Mouse (Mus musculus): Measurements from ENCODE around the gene Ndufb11. TPM values are rescaled to one million over a fixed set of nuclear protein-coding genes. Genes with fewer than 3 reads are reported as not detected.
A peak's percentile ranks its signal among the peaks of the same experiment; 100 is the strongest.

The Ndufb11 gene
- polyA plus RNA-seq, 1 experiment, result 64.1 TPM

DNA sequence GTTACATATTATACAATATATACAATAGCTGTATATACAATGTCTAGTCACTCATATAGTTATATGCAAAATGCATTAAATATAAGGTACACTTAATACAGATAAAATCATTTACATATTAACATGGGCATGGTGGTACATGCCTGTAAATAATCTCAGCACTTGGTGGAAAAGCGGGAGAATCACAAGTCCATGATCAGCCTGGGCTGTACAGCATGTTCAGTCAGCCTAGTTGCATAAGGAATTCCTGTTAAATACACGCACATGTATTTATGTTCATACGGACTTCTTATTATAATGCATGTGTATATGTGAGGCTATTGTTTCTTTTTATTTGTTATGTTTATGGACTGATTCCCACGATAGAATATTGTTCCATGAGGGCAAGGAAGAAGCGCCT lies 40.2 kb upstream of the Ndufb11 start:
- WGBS, result 23% methylated on average over 5 of the region's 5 CpGs
- TF ChIP-seq POLR2A (IDR thresholded peaks at IDR 0.05; ENCODE audit: low read depth, low read length) (no peak), CTCF (IDR thresholded peaks at IDR 0.05; ENCODE audit: extremely low read depth, insufficient read depth, insufficient read length, insufficient replicate concordance) (no peak)
- no peak overlapping the region for H3K4me3 ChIP-seq (ENCODE audit: extremely low read depth, insufficient read depth, insufficient read length)

DNA sequence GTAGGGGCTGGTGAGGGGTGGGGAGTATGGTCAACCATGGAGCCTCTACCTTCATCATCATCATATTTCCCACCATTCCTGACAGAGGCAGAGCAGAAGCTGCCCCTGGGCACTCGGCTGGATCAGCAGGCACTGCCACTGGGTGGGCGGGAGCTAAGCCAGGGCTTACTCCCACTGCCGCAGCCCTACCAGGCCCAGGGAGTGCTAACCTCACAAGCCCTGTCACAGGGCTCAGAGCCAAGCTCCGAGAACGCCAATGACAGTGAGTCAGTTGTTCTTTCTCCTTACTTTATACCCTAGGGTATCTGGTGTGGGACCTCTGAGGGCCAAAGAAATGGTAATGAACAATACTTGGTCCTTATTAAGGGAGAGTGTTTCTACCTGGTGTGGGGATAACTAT lies 27.4 kb upstream of the Ndufb11 start:
- no peak for DNase-seq (ENCODE audit: low read depth in 1 of 2, low spot score in 2 of 2)
- TF ChIP-seq POLR2A (IDR thresholded peaks at IDR 0.05; ENCODE audit: low read depth, low read length), result no peak
- no peak for TF ChIP-seq CTCF (IDR thresholded peaks at IDR 0.05; ENCODE audit: extremely low read depth, insufficient read depth, insufficient read length, insufficient replicate concordance)
- Histone ChIP-seq H3K36me3 (ENCODE audit: control insufficient read depth, insufficient read depth, low read length) (peaks cover 24% of the 10 kb centered on the region; the same call in 1 of the 2 replicates), H3K27ac (ENCODE audit: insufficient read depth, low read length) (no peak overlapping the region), H3K4me1 (ENCODE audit: control insufficient read depth, insufficient read depth, insufficient read length) (no peaks in the 10 kb centered on the region), H3K27me3 (ENCODE audit: control insufficient read depth, insufficient read depth, low read length) (no peaks in the 10 kb centered on the region), H3K4me3 (ENCODE audit: extremely low read depth, insufficient read depth, insufficient read length) (no peak overlapping the region)
- 86% methylated on average over 5 of the region's 5 CpGs for WGBS

More for the DNA sequence above, 40.2 kb upstream of the Ndufb11 start:
- Histone ChIP-seq H3K36me3 (ENCODE audit: control insufficient read depth, insufficient read depth, low read length) (no peaks in the 10 kb centered on the region), H3K4me1 (ENCODE audit: control insufficient read depth, insufficient read depth, insufficient read length) (no peaks in the 10 kb centered on the region), H3K27me3 (ENCODE audit: control insufficient read depth, insufficient read depth, low read length) (no peaks in the 10 kb centered on the region), H3K27ac (ENCODE audit: insufficient read depth, low read length) (no peak overlapping the region)
- no peak for DNase-seq (ENCODE audit: low read depth in 1 of 2, low spot score in 2 of 2)

DNA sequence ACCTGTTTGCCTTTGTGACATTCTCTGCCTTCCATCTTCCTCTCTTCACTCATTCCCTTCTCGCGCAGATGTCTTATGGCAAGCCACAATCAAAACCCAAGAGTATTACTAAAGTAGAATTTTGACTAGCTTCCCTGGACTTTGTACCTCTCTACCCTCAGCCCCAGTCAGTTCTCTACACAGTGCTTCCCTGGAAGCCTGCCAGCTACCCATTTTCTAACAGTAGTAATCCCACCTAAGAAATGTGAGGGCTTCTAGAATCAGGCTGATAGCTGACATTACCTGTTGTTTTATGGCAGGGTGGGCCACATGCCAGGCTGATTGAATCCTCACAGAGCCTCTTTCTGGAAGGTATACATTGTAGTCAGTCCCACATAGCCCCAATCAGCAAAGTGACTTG lies 20.7 kb upstream of the Ndufb11 start:
- no peak overlapping the region for H3K4me3 ChIP-seq (ENCODE audit: extremely low read depth, insufficient read depth, insufficient read length)
- no peak overlapping the region for H3K27ac ChIP-seq (ENCODE audit: insufficient read depth, low read length)
- H3K4me1 ChIP-seq (ENCODE audit: control insufficient read depth, insufficient read depth, insufficient read length), result no peaks in the 10 kb centered on the region
- DNase-seq (ENCODE audit: low read depth in 1 of 2, low spot score in 2 of 2), result no peak
- no peaks in the 10 kb centered on the region for H3K27me3 ChIP-seq (ENCODE audit: control insufficient read depth, insufficient read depth, low read length)
- WGBS, result 87% methylated on average over 2 of the region's 2 CpGs
- H3K36me3 ChIP-seq (ENCODE audit: control insufficient read depth, insufficient read depth, low read length), result peaks cover 35% of the 10 kb centered on the region
- no peak for TF ChIP-seq CTCF (IDR thresholded peaks at IDR 0.05; ENCODE audit: extremely low read depth, insufficient read depth, insufficient read length, insufficient replicate concordance)
- no peak for TF ChIP-seq POLR2A (IDR thresholded peaks at IDR 0.05; ENCODE audit: low read depth, low read length)

DNA sequence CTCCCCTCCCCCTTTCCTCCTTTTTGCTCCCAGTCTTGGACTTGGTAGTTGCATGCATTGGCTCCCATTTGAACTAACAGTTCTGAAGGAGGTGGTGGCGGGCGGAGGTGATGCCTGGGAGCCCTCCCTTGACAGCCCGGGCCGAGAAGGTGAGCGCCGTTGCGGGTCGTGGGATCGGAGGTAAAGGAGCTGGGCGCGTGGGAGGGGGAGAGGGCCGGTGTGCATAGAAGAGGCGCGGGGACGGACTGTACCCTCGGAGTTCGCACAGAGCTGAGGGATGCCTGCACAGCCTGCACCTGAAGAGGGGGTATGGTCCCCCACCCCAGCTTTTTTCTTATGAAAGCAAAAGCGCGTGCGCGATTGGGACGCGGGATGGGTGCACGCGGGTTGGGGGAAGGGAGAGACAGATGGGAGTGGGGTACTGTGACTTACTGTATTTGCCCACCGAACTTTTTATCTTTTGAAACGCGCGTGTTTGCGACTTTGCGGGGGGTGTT lies 532 bp upstream of the Ndufb11 start:
- DNase-seq (ENCODE audit: low read depth in 1 of 2, low spot score in 2 of 2), result peak; percentile 1 to 24
- TF ChIP-seq POLR2A (IDR thresholded peaks at IDR 0.05; ENCODE audit: low read depth, low read length) (no peak), CTCF (IDR thresholded peaks at IDR 0.05; ENCODE audit: extremely low read depth, insufficient read depth, insufficient read length, insufficient replicate concordance) (no peak)
- Histone ChIP-seq H3K4me3 (ENCODE audit: extremely low read depth, insufficient read depth, insufficient read length) (peak overlapping the region; percentile 96), H3K36me3 (ENCODE audit: control insufficient read depth, insufficient read depth, low read length) (peaks cover 5% of the 10 kb centered on the region; the same call in 1 of the 2 replicates), H3K27me3 (ENCODE audit: control insufficient read depth, insufficient read depth, low read length) (no peaks in the 10 kb centered on the region), H3K4me1 (ENCODE audit: control insufficient read depth, insufficient read depth, insufficient read length) (no peaks in the 10 kb centered on the region; the same call in 1 of the 2 replicates), H3K27ac (ENCODE audit: insufficient read depth, low read length) (peak overlapping the region; percentile 98)
- WGBS, result 23% methylated on average over 31 of the region's 31 CpGs

DNA sequence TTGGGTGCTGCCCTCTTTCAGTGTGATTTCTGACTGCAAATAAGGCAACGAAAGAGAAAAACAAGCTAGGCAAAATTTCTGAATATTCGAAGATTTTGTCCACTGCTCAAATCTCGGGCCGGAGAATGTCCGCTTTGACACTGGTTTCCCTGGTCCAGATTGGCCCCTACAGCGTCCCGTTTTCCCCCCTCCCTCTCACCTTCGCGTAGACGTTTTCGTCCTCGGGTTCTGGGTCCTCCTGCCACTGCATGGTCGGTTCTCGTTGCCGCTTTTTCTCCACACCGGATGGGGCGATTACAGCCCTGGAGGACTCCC lies 601 bp downstream of the Ndufb11 start:
- WGBS, result 26% methylated on average over 17 of the region's 17 CpGs
- Histone ChIP-seq H3K36me3 (ENCODE audit: control insufficient read depth, insufficient read depth, low read length) (peaks cover 5% of the 10 kb centered on the region; the same call in 1 of the 2 replicates), H3K4me3 (ENCODE audit: extremely low read depth, insufficient read depth, insufficient read length) (peak overlapping the region; percentile 96), H3K27me3 (ENCODE audit: control insufficient read depth, insufficient read depth, low read length) (no peaks in the 10 kb centered on the region), H3K27ac (ENCODE audit: insufficient read depth, low read length) (peak overlapping the region; percentile 98), H3K4me1 (ENCODE audit: control insufficient read depth, insufficient read depth, insufficient read length) (no peaks in the 10 kb centered on the region; the same call in 1 of the 2 replicates)
- no peak for DNase-seq (ENCODE audit: low read depth in 1 of 2, low spot score in 2 of 2)
- TF ChIP-seq CTCF (IDR thresholded peaks at IDR 0.05; ENCODE audit: extremely low read depth, insufficient read depth, insufficient read length, insufficient replicate concordance) (no peak), POLR2A (IDR thresholded peaks at IDR 0.05; ENCODE audit: low read depth, low read length) (no peak)

DNA sequence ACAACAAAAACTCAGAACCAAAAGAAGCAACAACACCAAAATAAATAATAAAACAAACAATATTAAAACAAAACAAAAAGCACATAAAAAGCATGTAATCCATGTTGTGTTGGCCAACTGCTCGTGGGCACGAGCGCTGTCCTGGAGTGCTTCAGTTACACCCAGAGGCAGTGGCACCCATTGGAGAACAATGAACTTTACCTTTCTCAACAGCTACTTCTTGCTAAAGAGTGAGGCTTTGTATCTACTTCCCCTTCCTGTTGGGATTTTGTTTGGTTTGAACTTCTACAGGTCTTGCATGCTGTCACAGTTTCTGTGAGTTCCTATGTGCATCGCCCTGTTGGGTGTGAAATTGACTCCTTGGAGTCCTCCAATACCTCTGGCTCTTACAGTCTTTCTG lies 8.9 kb downstream of the Ndufb11 start:
- H3K27me3 ChIP-seq (ENCODE audit: control insufficient read depth, insufficient read depth, low read length), result no peaks in the 10 kb centered on the region
- 89% methylated on average over 4 of the region's 4 CpGs for WGBS
- no peak overlapping the region for H3K27ac ChIP-seq (ENCODE audit: insufficient read depth, low read length)
- no peak overlapping the region for H3K4me3 ChIP-seq (ENCODE audit: extremely low read depth, insufficient read depth, insufficient read length)
- TF ChIP-seq POLR2A (IDR thresholded peaks at IDR 0.05; ENCODE audit: low read depth, low read length) (no peak), CTCF (IDR thresholded peaks at IDR 0.05; ENCODE audit: extremely low read depth, insufficient read depth, insufficient read length, insufficient replicate concordance) (no peak)
- H3K4me1 ChIP-seq (ENCODE audit: control insufficient read depth, insufficient read depth, insufficient read length), result no peaks in the 10 kb centered on the region
- DNase-seq (ENCODE audit: low read depth in 1 of 2, low spot score in 2 of 2), result no peak
- H3K36me3 ChIP-seq (ENCODE audit: control insufficient read depth, insufficient read depth, low read length), result no peaks in the 10 kb centered on the region

DNA sequence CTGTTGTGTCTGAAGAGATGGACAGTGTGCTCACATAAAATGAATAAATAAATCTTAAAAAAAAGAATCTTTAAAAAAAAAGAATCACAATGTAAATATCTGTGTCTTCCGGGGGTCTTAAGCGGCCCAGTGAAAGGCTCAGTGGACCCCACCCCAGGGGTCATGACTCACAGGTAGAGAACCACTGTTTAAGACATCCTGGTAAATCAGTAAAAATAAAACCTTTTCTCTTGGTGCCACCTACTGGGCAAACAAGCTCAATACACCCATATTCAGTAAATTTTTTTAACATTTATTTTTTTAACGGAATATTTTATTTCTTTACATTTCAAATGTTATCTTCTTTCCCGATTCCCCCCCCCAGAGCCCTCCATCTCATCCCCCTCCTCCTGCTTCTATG lies 29.5 kb downstream of the Ndufb11 start:
- Histone ChIP-seq H3K36me3 (ENCODE audit: control insufficient read depth, insufficient read depth, low read length) (no peaks in the 10 kb centered on the region), H3K27me3 (ENCODE audit: control insufficient read depth, insufficient read depth, low read length) (no peaks in the 10 kb centered on the region), H3K4me3 (ENCODE audit: extremely low read depth, insufficient read depth, insufficient read length) (no peak overlapping the region), H3K27ac (ENCODE audit: insufficient read depth, low read length) (no peak overlapping the region), H3K4me1 (ENCODE audit: control insufficient read depth, insufficient read depth, insufficient read length) (no peaks in the 10 kb centered on the region)
- DNase-seq (ENCODE audit: low read depth in 1 of 2, low spot score in 2 of 2), result no peak
- WGBS, result 21% methylated on average over 4 of the region's 4 CpGs
- no peak for TF ChIP-seq CTCF (IDR thresholded peaks at IDR 0.05; ENCODE audit: extremely low read depth, insufficient read depth, insufficient read length, insufficient replicate concordance)
- no peak for TF ChIP-seq POLR2A (IDR thresholded peaks at IDR 0.05; ENCODE audit: low read depth, low read length)

Measured in spleen, adult 2 months (tissue).